Mouse (Mus musculus): Measurements from ENCODE around the gene Foxm1. TPM values are rescaled to one million over a fixed set of nuclear protein-coding genes. Genes with fewer than 3 reads are reported as not detected.

Gene Foxm1
- polyA plus RNA-seq, 1 experiment: 68.7 TPM

DNA sequence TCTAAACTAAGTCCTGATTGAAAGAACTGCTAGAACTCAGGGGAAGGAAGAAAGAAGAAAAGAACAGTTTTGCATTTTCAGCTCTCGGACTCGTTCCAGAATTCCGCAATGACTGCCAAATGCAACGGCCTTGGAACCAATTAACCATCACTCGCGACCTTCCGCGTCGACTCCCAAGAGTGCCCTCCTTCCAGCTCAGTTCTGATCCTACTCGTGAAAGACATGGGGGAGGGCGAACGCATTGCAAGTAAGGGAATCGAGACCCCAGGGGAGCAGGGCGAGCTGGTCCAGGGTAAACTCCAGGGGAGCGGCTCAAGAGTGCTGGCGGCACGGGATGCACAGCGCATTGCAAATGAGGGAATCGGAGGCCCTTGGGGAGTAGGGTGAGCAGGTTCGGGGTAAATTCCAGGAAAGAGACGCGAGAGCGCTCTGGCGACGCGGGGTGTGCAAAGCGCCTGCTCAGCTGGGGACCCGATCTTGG is 7.5 kb upstream of the Foxm1 start:
- Histone ChIP-seq H3K9ac (ENCODE audit: low read depth, poor library complexity, severe bottlenecking) (peak overlapping the region; percentile 53), H3K27me3 (ENCODE audit: control insufficient read depth, insufficient read depth, low read length, poor library complexity, severe bottlenecking) (no peaks in the 10 kb centered on the region), H3K4me1 (ENCODE audit: control insufficient read depth, insufficient read depth, low read length) (no peaks in the 10 kb centered on the region), H3K4me3 (ENCODE audit: low read depth, low read length) (peak overlapping the region; percentile 72), H3K36me3 (ENCODE audit: control insufficient read depth, insufficient read depth, low read length, poor library complexity, severe bottlenecking) (peaks cover 23% of the 10 kb centered on the region), H3K9me3 (replicated peaks; ENCODE audit: control insufficient read depth, insufficient read depth, low read length, poor library complexity, severe bottlenecking) (no peaks in the 10 kb centered on the region), H3K27ac (ENCODE audit: insufficient read depth, low read length) (peak overlapping the region; percentile 15)
- TF ChIP-seq POLR2A (IDR thresholded peaks at IDR 0.05; ENCODE audit: insufficient read depth, low read length) (no peak), EP300 (IDR thresholded peaks at IDR 0.05; ENCODE audit: insufficient read depth, low read depth, low read length) (no peak), CTCF (IDR thresholded peaks at IDR 0.05; ENCODE audit: low read depth, low read length) (no peak)

DNA sequence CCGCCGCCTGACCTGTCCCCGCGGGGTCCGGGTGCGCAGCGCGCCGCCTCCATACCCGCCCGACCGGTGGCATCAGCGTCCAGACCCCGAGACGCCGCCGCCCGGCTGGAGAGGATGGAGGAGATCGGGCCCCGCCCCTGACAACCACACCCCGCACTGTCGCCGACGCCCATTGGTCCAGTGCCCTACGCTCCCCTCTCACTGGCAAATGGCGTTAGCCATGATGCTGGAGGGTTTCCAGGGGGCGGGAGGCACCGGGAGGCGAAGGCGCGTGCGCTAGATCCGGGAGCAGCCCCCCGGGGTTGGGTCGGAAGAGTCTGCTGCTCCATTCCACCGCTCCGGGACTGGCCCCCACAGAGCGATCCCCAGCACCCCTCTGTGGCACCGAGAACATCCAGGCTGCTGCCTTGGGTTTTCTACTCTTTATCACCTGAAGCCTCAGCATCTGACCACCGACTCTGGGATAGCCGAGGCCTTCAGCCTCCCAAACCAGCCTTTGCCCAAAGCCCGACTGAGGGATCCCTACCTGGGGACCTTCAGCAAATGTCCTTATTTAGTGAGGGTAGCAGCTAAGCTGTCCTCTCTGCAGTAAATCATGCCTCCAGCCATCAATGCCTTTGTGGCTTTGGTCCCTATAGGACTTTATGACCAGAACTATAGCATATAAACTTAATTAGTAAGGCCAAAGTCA is 6.9 kb upstream of the Foxm1 start, which contains the start of gene Tulp3:
Gene Tulp3, minus strand, starts transcription at position 126 of the 691 bp plus-strand sequence.
- H3K4me1 ChIP-seq (ENCODE audit: control insufficient read depth, insufficient read depth, low read length): no peaks in the 10 kb centered on the region
- no peaks in the 10 kb centered on the region for H3K27me3 ChIP-seq (ENCODE audit: control insufficient read depth, insufficient read depth, low read length, poor library complexity, severe bottlenecking)
- TF ChIP-seq EP300 (IDR thresholded peaks at IDR 0.05; ENCODE audit: insufficient read depth, low read depth, low read length) (no peak), POLR2A (IDR thresholded peaks at IDR 0.05; ENCODE audit: insufficient read depth, low read length) (peak; percentile 65)
- H3K9me3 ChIP-seq (replicated peaks; ENCODE audit: control insufficient read depth, insufficient read depth, low read length, poor library complexity, severe bottlenecking): no peaks in the 10 kb centered on the region
- H3K9ac ChIP-seq (ENCODE audit: low read depth, poor library complexity, severe bottlenecking): peak within 1 kb of the TSS; percentile 53
- peak within 1 kb of the TSS; percentile 72 for H3K4me3 ChIP-seq (ENCODE audit: low read depth, low read length)
- peaks cover 23% of the 10 kb centered on the region for H3K36me3 ChIP-seq (ENCODE audit: control insufficient read depth, insufficient read depth, low read length, poor library complexity, severe bottlenecking)
- peak within 1 kb of the TSS; percentile 15 for H3K27ac ChIP-seq (ENCODE audit: insufficient read depth, low read length)

- no peak for TF ChIP-seq POLR2A (IDR thresholded peaks at IDR 0.05; ENCODE audit: insufficient read depth, low read length)
- no peak for TF ChIP-seq EP300 (IDR thresholded peaks at IDR 0.05; ENCODE audit: insufficient read depth, low read depth, low read length)
- TF ChIP-seq CTCF (IDR thresholded peaks at IDR 0.05; ENCODE audit: low read depth, low read length): peak; percentile 78
- Histone ChIP-seq H3K4me1 (ENCODE audit: control insufficient read depth, insufficient read depth, low read length) (no peaks in the 10 kb centered on the region), H3K9me3 (replicated peaks; ENCODE audit: control insufficient read depth, insufficient read depth, low read length, poor library complexity, severe bottlenecking) (no peaks in the 10 kb centered on the region), H3K36me3 (ENCODE audit: control insufficient read depth, insufficient read depth, low read length, poor library complexity, severe bottlenecking) (peaks cover 23% of the 10 kb centered on the region), H3K9ac (ENCODE audit: low read depth, poor library complexity, severe bottlenecking) (no peak overlapping the region), H3K27ac (ENCODE audit: insufficient read depth, low read length) (no peak overlapping the region), H3K27me3 (ENCODE audit: control insufficient read depth, insufficient read depth, low read length, poor library complexity, severe bottlenecking) (no peaks in the 10 kb centered on the region), H3K4me3 (ENCODE audit: low read depth, low read length) (no peak overlapping the region)
Observed at GRCm38 (mm10) chr6:128358999-128359398, 3.8 kb upstream of the Foxm1 start.

DNA sequence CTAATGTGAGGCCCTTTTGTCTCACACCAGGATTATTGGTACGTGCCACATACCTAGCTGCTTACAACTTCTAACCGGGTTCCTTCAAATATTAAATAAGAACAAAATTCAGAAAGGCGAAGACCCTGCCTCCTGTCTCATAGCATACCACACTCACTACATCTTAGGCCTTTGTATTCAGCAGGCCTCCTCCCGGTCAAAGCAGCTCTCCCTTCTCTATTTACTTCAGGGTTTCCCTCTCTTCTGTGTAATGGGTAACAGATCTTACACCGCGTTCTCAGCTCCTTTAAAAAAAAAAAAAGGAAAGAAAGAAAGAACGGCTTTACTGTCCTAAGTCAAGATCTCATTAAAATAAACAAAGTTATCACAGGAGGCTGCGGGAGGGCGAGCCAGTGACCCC is 866 bp upstream of the Foxm1 start:
- Histone ChIP-seq H3K9ac (ENCODE audit: low read depth, poor library complexity, severe bottlenecking) (peak overlapping the region; percentile 98), H3K27ac (ENCODE audit: insufficient read depth, low read length) (peak overlapping the region; percentile 80; the same call in 1 of the 2 replicates), H3K36me3 (ENCODE audit: control insufficient read depth, insufficient read depth, low read length, poor library complexity, severe bottlenecking) (peaks cover 30% of the 10 kb centered on the region), H3K4me1 (ENCODE audit: control insufficient read depth, insufficient read depth, low read length) (no peaks in the 10 kb centered on the region), H3K27me3 (ENCODE audit: control insufficient read depth, insufficient read depth, low read length, poor library complexity, severe bottlenecking) (no peaks in the 10 kb centered on the region), H3K9me3 (replicated peaks; ENCODE audit: control insufficient read depth, insufficient read depth, low read length, poor library complexity, severe bottlenecking) (no peaks in the 10 kb centered on the region), H3K4me3 (ENCODE audit: low read depth, low read length) (peak overlapping the region; percentile 99)
- TF ChIP-seq CTCF (IDR thresholded peaks at IDR 0.05; ENCODE audit: low read depth, low read length): no peak
- TF ChIP-seq POLR2A (IDR thresholded peaks at IDR 0.05; ENCODE audit: insufficient read depth, low read length): no peak
- TF ChIP-seq EP300 (IDR thresholded peaks at IDR 0.05; ENCODE audit: insufficient read depth, low read depth, low read length): no peak

DNA sequence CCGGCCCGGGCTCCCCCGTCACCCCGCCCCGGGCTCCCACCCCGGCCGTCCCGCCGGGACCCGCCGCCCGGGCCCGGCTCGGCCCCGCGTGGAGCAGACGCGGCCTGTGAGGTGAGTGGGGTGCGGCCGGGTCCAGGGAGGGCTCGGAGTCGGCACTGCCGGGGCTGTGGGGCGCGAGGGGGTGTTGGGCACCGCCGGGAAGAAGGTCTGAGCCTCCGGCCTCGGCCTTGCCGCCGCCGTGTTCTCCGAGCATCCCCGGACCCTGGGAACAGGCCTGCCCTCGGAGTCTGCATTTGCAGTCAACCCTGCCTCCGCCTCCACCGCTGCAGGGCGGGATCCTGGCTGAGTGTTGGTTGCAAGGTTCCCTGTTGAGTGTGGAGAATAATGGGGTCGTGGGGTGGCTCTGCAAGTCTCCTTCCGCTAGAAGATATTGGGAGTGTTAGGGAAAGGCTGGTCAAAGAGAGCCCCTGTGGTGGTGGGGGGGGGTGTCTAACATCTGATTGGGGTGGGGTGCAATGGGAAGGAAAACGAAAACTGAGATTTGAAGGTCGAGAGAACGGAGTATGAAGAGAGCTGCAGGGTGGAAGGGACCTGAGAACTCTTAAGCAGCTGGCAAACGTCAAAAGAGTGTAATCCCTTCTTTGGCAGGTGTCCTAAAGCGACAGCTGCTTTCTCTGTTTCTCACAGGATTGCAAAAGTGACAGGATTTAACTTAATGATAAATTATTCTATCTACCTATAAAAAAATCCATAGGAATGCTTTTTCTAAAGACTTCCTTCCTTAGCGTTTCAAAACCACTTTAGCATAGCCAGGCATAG is 449 bp downstream of the Foxm1 start:
- H3K36me3 ChIP-seq (ENCODE audit: control insufficient read depth, insufficient read depth, low read length, poor library complexity, severe bottlenecking): peaks cover 28% of the 10 kb centered on the region
- H3K27me3 ChIP-seq (ENCODE audit: control insufficient read depth, insufficient read depth, low read length, poor library complexity, severe bottlenecking): no peaks in the 10 kb centered on the region
- no peaks in the 10 kb centered on the region for H3K9me3 ChIP-seq (replicated peaks; ENCODE audit: control insufficient read depth, insufficient read depth, low read length, poor library complexity, severe bottlenecking)
- H3K4me1 ChIP-seq (ENCODE audit: control insufficient read depth, insufficient read depth, low read length): no peaks in the 10 kb centered on the region
- H3K9ac ChIP-seq (ENCODE audit: low read depth, poor library complexity, severe bottlenecking): peak overlapping the region; percentile 98
- peak overlapping the region; percentile 72 for H3K27ac ChIP-seq (ENCODE audit: insufficient read depth, low read length)
- TF ChIP-seq CTCF (IDR thresholded peaks at IDR 0.05; ENCODE audit: low read depth, low read length): no peak
- peak overlapping the region; percentile 99 for H3K4me3 ChIP-seq (ENCODE audit: low read depth, low read length)

GRCm38 (mm10) chr6:128364721-128365120 is 2.0 kb downstream of the Foxm1 start:
- Histone ChIP-seq H3K9me3 (replicated peaks; ENCODE audit: control insufficient read depth, insufficient read depth, low read length, poor library complexity, severe bottlenecking) (no peaks in the 10 kb centered on the region), H3K4me3 (ENCODE audit: low read depth, low read length) (no peak overlapping the region), H3K9ac (ENCODE audit: low read depth, poor library complexity, severe bottlenecking) (no peak overlapping the region), H3K27me3 (ENCODE audit: control insufficient read depth, insufficient read depth, low read length, poor library complexity, severe bottlenecking) (no peaks in the 10 kb centered on the region), H3K4me1 (ENCODE audit: control insufficient read depth, insufficient read depth, low read length) (no peaks in the 10 kb centered on the region), H3K36me3 (ENCODE audit: control insufficient read depth, insufficient read depth, low read length, poor library complexity, severe bottlenecking) (peaks cover 34% of the 10 kb centered on the region), H3K27ac (ENCODE audit: insufficient read depth, low read length) (no peak overlapping the region)
- TF ChIP-seq POLR2A (IDR thresholded peaks at IDR 0.05; ENCODE audit: insufficient read depth, low read length) (no peak), EP300 (IDR thresholded peaks at IDR 0.05; ENCODE audit: insufficient read depth, low read depth, low read length) (no peak), CTCF (IDR thresholded peaks at IDR 0.05; ENCODE audit: low read depth, low read length) (no peak)

All from ES-Bruce4 (cell line).